Mouse (Mus musculus) megakaryocyte, embryonic 14.5 days (primary cell): ENCODE results near the gene Srgap2. TPM values are rescaled to one million over a fixed set of nuclear protein-coding genes. Genes with fewer than 3 reads are reported as not detected.
"Not testable (repeated sequence)": the region's sequence is repeated elsewhere in the genome, so short reads cannot be mapped to it uniquely, and the experiment has no call there.

ENCODE experiments used
- H3K27me3 ChIP-seq: replicated peaks from 2 replicates; pipeline ENCODE3; 2012; ENCODE audit warnings: inconsistent platforms
- H3K36me3 ChIP-seq: replicated peaks from 2 replicates; pipeline ENCODE3; 2012; ENCODE audit warnings: low read length, inconsistent platforms, mixed read lengths
- H3K4me1 ChIP-seq: 2 replicates; pipeline ENCODE4 v1.6.1; 2012; ENCODE audit warnings: inconsistent platforms
- H3K4me3 ChIP-seq: replicated peaks from 2 replicates; pipeline ENCODE3; 2012; ENCODE audit warnings: moderate library complexity, mild to moderate bottlenecking, inconsistent platforms
- H3K9me3 ChIP-seq: 2 replicates; pipeline ENCODE4 v1.6.1; 2012; ENCODE audit warnings: inconsistent platforms
- FLI1 ChIP-seq: IDR thresholded peaks from 2 replicates; pipeline ENCODE4 v1.6.1; 2012; ENCODE audit warnings: low read length, inconsistent platforms, mixed read lengths
- GATA1 ChIP-seq: IDR thresholded peaks from 3 replicates; pipeline ENCODE4 v1.6.1; 2012; ENCODE audit warnings: mixed read lengths, low read length, inconsistent platforms, borderline replicate concordance
- polyA plus RNA-seq: library from polyadenylated mRNA; stranded (reverse); fragments of >175 nt; gene quantifications from 2 replicates; pipeline ENCODE4 v1.2.3, GENCODE M21; 2012; ENCODE audit warnings: low replicate concordance; ENCODE audit not compliant: insufficient read depth

Gene Srgap2
- polyA plus RNA-seq, 1 experiment, result 12.2 TPM

DNA sequence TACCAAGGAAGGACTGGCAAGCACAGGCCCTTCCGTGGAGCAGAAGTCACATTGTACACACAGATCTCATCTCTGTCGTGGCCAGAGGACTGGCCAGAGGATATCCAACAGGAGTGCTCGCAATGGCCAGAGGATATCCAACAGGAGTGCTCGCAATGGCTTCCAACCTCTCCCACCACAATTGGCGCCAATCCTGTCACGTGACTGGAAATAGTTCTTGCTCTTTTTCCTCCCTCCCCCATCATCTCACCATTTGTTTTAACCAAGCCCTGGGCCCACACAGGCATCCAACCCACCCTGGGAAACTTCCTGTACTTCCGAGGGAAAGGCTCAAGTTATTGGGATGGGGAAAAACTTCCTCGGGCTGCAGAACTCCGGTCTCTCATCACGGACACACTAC lies 258.4 kb downstream of the Srgap2 start:
- peaks cover 14% of the 10 kb centered on the region for H3K27me3 ChIP-seq
- H3K4me1 ChIP-seq, result peaks cover 51% of the 10 kb centered on the region
- TF ChIP-seq GATA1 (no peak), FLI1 (no peak)
- no peak overlapping the region for H3K4me3 ChIP-seq
- H3K9me3 ChIP-seq, result no peaks in the 10 kb centered on the region
- peaks cover 71% of the 10 kb centered on the region for H3K36me3 ChIP-seq

GRCm38 (mm10) chr1:131263905-131264304 lies 263.2 kb downstream of the Srgap2 start:
- Histone ChIP-seq H3K4me3 (no peak overlapping the region), H3K9me3 (no peaks in the 10 kb centered on the region), H3K4me1 (peaks cover 9% of the 10 kb centered on the region)

DNA sequence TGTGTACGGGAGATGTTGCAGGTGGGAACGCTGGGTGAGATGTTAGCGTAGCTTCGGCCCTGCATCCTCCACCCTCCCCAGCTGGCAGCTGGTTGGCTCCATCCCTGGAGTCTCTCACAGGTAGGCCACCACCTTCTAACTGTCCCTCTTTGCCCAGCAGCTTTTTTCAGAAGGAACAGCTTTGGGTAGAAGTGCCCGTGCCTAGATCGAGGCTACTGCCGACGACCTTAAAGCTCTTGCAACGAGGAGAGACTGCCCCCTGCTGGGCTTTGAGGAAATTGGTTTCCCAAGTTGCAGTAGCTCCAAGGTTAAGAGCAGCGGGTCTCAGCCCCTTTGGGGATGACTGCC lies 266.9 kb downstream of the Srgap2 start:
- Histone ChIP-seq H3K27me3 (peaks cover 47% of the 10 kb centered on the region), H3K4me1 (peaks cover 5% of the 10 kb centered on the region), H3K36me3 (peaks cover 80% of the 10 kb centered on the region), H3K4me3 (no peak overlapping the region), H3K9me3 (0 out of 2 replicates have a peak, but pooled peaks cover 3% of the 10 kb centered on the region)
- TF ChIP-seq FLI1 (no peak), GATA1 (no peak)

More at GRCm38 (mm10) chr1:131263905-131264304, 263.2 kb downstream of the Srgap2 start:
- Histone ChIP-seq H3K36me3 (peaks cover 63% of the 10 kb centered on the region), H3K27me3 (peaks cover 25% of the 10 kb centered on the region)
- TF ChIP-seq FLI1 (no peak), GATA1 (no peak)

GRCm38 (mm10) chr1:131259632-131260308 lies 267.4 kb downstream of the Srgap2 start:
- peaks cover 83% of the 10 kb centered on the region for H3K36me3 ChIP-seq
- 0 out of 2 replicates have a peak, but pooled peaks cover 3% of the 10 kb centered on the region for H3K9me3 ChIP-seq
- H3K4me1 ChIP-seq, result peaks cover 10% of the 10 kb centered on the region
- H3K27me3 ChIP-seq, result peaks cover 50% of the 10 kb centered on the region
- no peak overlapping the region for H3K4me3 ChIP-seq
- TF ChIP-seq GATA1, result no peak
- TF ChIP-seq FLI1, result no peak

GRCm38 (mm10) chr1:131257288-131257687 lies 269.9 kb downstream of the Srgap2 start:
- H3K36me3 ChIP-seq, result peaks cover 73% of the 10 kb centered on the region
- H3K27me3 ChIP-seq, result peaks cover 60% of the 10 kb centered on the region
- no peak overlapping the region for H3K4me3 ChIP-seq
- H3K9me3 ChIP-seq, result 0 out of 2 replicates have a peak, but pooled peaks cover 3% of the 10 kb centered on the region
- peaks cover 30% of the 10 kb centered on the region for H3K4me1 ChIP-seq
- TF ChIP-seq GATA1 (no peak), FLI1 (no peak)

GRCm38 (mm10) chr1:131252516-131253250 lies 274.5 kb downstream of the Srgap2 start:
- H3K4me3 ChIP-seq, result peak overlapping the region; percentile 25

DNA sequence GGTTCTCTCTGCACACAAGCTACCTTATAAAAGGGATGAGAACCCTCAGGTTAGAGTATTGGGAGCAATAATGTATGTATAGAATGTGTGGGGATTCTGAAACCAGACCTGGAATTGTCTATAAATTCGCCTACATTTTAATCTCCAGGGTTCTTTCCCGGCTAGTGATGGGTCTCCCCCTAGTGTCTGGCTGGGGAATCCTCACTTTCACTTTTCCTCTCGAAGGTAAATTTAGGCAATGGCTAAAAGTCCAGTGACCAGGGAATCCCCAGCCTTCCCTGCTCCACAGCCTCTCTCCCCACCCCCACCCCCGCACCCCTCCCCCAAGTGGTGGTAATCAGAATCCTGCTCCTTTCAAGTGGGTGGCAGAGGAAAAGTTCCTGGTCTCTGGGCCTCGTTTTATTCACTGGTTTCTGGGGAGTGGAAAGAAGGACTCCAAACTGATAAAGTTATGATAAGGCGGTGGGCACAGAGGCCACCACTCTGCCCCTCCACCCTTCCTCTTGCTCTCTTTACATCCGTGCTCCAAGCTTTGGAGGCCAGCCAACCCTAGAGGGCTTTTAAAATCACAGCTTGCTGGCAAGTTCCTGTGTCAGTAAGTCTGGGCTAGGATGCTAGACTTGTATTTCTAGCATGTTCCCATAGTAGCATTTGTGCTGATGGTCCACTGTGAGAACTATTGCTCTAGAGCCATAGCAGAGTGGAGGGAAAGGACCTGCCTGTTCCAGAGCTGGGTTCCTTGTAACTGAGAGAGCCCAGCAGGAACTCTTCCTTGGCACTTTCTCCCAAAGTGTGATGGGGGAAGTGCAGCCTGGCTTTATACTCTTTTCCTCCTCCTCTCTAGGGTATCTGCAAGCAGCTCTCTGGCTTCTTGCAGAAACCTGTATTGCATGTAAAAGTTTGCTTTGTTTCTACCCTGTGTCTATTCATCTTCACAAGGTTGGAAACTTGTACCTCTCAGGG lies 280.4 kb downstream of the Srgap2 start:
- H3K36me3 ChIP-seq, result no peaks in the 10 kb centered on the region
- H3K27me3 ChIP-seq, result peaks cover 89% of the 10 kb centered on the region
- peak overlapping the region; percentile 94 for H3K4me3 ChIP-seq
- TF ChIP-seq GATA1, result no peak
- TF ChIP-seq FLI1, result no peak
- H3K4me1 ChIP-seq, result peaks cover 51% of the 10 kb centered on the region
- H3K9me3 ChIP-seq, result no peaks in the 10 kb centered on the region

More at GRCm38 (mm10) chr1:131252516-131253250, 274.5 kb downstream of the Srgap2 start:
- H3K9me3 ChIP-seq, result not testable (repeated sequence)
- peaks cover 77% of the 10 kb centered on the region for H3K27me3 ChIP-seq
- peaks cover 35% of the 10 kb centered on the region for H3K36me3 ChIP-seq
- H3K4me1 ChIP-seq, result peaks cover 30% of the 10 kb centered on the region

DNA sequence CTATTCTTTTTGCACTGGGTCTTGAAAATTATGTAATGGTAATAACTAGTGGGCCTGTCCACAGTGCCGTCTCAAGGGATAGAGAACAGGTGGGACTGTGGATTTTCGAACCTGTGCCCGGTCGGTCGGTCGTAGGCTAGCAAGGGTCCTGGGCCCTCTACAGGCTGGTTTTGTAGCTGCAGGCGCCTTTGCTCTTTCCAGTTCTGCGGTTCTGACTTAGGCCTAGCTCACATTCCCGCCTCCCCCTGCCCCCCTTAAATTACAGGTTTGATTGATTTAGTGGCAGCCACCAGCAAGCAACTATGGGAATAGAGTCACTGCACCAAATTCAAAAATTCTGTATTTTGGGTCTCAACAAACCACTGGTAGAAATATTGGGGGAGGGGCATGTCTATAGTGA lies 281.2 kb downstream of the Srgap2 start:
- peaks cover 90% of the 10 kb centered on the region for H3K27me3 ChIP-seq
- peak overlapping the region; percentile 94 for H3K4me3 ChIP-seq
- no peak for TF ChIP-seq FLI1
- no peak for TF ChIP-seq GATA1
- no peaks in the 10 kb centered on the region for H3K9me3 ChIP-seq
- peaks cover 49% of the 10 kb centered on the region for H3K4me1 ChIP-seq
- no peaks in the 10 kb centered on the region for H3K36me3 ChIP-seq

- Histone ChIP-seq H3K27me3 (peaks cover 90% of the 10 kb centered on the region), H3K4me1 (peaks cover 48% of the 10 kb centered on the region), H3K4me3 (peak within 1 kb of the TSS; percentile 94), H3K36me3 (no peaks in the 10 kb centered on the region), H3K9me3 (no peaks in the 10 kb centered on the region)
- no peak for TF ChIP-seq GATA1
- TF ChIP-seq FLI1, result no peak
Measured at GRCm38 (mm10) chr1:131245089-131245856, 281.9 kb downstream of the Srgap2 start, which contains the start of gene Rassf5. Rassf5 (minus strand) TSS chr1:131245258.
